Mouse (Mus musculus) lung, embryonic 15.5 days (tissue): ENCODE results near the gene Gm9945. TPM values are rescaled to one million over a fixed set of nuclear protein-coding genes. Genes with fewer than 3 reads are reported as not detected.

Experiments
- polyA plus RNA-seq: library from polyadenylated mRNA; unstranded; fragments of >200 nt; fragmentation: Nextera tagmentation; extraction: Ambion mirVana; gene quantifications from 2 replicates; pipeline ENCODE4 v1.2.1, GENCODE M21; 2015

Gm9945 gene
- polyA plus RNA-seq, 1 experiment from 2014 or later, result not detected

Other genes starting within 250 kb of the Gm9945 start
- gene Hspa4, start 179.7 kb upstream of the Gm9945 start, polyA plus RNA-seq, result 88.8 and 91.2 TPM in 2 replicates
- gene Zcchc10, start 155.5 kb upstream of the Gm9945 start, polyA plus RNA-seq, result 17.6 and 21.7 TPM in 2 replicates
- 51.1 and 53.4 TPM in 2 replicates for gene Aff4, start 129.3 kb upstream of the Gm9945 start, polyA plus RNA-seq
- gene Leap2, start 57.0 kb upstream of the Gm9945 start, polyA plus RNA-seq, result 0.34 TPM in 1 of 2 replicates, not detected in the other
- 468 and 484 TPM in 2 replicates for gene Uqcrq, start 49.3 kb upstream of the Gm9945 start, polyA plus RNA-seq
- 1.7 TPM in 2 replicates for gene Gdf9, start 49.1 kb upstream of the Gm9945 start, polyA plus RNA-seq
- gene Gm10447, start 23.1 kb upstream of the Gm9945 start, polyA plus RNA-seq, result not detected in 2 replicates
- 1.8 and 2.4 TPM in 2 replicates for gene Shroom1, start 23.0 kb upstream of the Gm9945 start, polyA plus RNA-seq
- not detected in 2 replicates for gene Gm9837, start 9.7 kb upstream of the Gm9945 start, polyA plus RNA-seq
- 0.06 and 0.24 TPM in 2 replicates for gene Sowaha, start 108 bp downstream of the Gm9945 start, polyA plus RNA-seq
- 24.3 and 25.1 TPM in 2 replicates for gene Sept8, start 39.1 kb downstream of the Gm9945 start, polyA plus RNA-seq
- 61.6 and 65.7 TPM in 2 replicates for gene Kif3a, start 87.2 kb downstream of the Gm9945 start, polyA plus RNA-seq
- 1.2 TPM in 2 replicates for gene Il4, start 138.5 kb downstream of the Gm9945 start, polyA plus RNA-seq
- gene Il13, start 154.5 kb downstream of the Gm9945 start, polyA plus RNA-seq, result 0.12 TPM in 1 of 2 replicates, not detected in the other
- 33.4 and 33.5 TPM in 2 replicates for gene Rad50, start 227.2 kb downstream of the Gm9945 start, polyA plus RNA-seq
- 0.15 TPM in 1 of 2 replicates, not detected in the other for gene Il5, start 240.6 kb downstream of the Gm9945 start, polyA plus RNA-seq